Comparison of ENCODE assay signal across 17 mouse cellular contexts in the genomic region with DNA sequence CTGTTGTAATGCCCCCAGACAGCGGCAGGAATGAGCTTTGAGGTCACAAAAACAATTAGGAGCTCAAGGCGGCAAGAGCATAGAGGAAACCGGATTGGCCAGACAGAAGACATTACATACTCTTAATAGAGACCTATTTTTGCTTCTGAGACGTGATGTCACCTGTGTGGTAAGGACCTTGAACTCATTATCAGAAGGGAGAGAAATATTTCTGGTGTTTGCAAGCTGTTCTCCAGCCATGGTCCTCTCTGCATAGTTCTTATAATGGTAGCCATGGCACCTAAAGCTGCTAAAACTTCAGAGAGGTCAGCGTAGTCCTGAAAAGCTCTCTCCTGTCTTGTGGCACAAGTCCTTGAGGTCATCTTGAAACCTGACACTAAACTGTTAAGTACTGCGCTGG.
"Had no signal": no experiment of that assay in that cellular context is flagged by ENCODE, and none has a peak within 500 bp of the region (broad histone marks: within the 10 kb centered on the region; RNA-seq: fewer than 3 reads in every experiment).

No protein-coding gene starts in this region.

- DNase-seq: liver, postnatal 0 days; lung, embryonic 14.5 days; lung, postnatal 10 days; lung, postnatal 4 days; retina, postnatal 1 day; right cerebral cortex, adult 18-20 months; right cerebral cortex, postnatal 25 days; right cerebral cortex, postnatal 4 days; spleen, adult 18-20 months; thymus, adult 18-20 months; thymus, postnatal 14 days; thymus, postnatal 36 days had no signal

- H3K4me2 ChIP-seq: lung, embryonic 14.5 days; midbrain, embryonic 13.5 days; neural tube, embryonic 13.5 days; neural tube, embryonic 15.5 days had no signal

- H3K27ac ChIP-seq: midbrain, embryonic 10.5 days; midbrain, embryonic 13.5 days; neural tube, embryonic 13.5 days; neural tube, embryonic 15.5 days had no signal

- H3K36me3 ChIP-seq: neural tube, embryonic 13.5 days had no signal

- H3K9ac ChIP-seq: liver, postnatal 0 days; lung, embryonic 14.5 days; midbrain, embryonic 13.5 days; neural tube, embryonic 13.5 days; neural tube, embryonic 15.5 days had no signal

- ATAC-seq: liver, postnatal 0 days; midbrain, embryonic 13.5 days had no signal

- H3K4me1 ChIP-seq: midbrain, embryonic 13.5 days; neural tube, embryonic 13.5 days; neural tube, embryonic 15.5 days had no signal

- H3K4me3 ChIP-seq: midbrain, embryonic 10.5 days; midbrain, embryonic 13.5 days; myocyte; neural tube, embryonic 13.5 days; neural tube, embryonic 15.5 days had no signal

- H3K27me3 ChIP-seq: midbrain, embryonic 13.5 days; neural tube, embryonic 13.5 days; neural tube, embryonic 15.5 days had no signal
